Mouse (Mus musculus): Measurements from ENCODE around the gene Tbc1d22a. TPM values are rescaled to one million over a fixed set of nuclear protein-coding genes. Genes with fewer than 3 reads are reported as not detected.

The Tbc1d22a gene
- polyA plus RNA-seq, 1 experiment: 56.5 TPM

GRCm38 (mm10) chr15:86309213-86309829 is 95.1 kb downstream of the Tbc1d22a start:
- Histone ChIP-seq H3K27ac (ENCODE audit: control insufficient read depth, insufficient read depth, low read length) (peak overlapping the region; percentile 73), H3K4me1 (replicated peaks; ENCODE audit: control insufficient read depth, insufficient read depth, low read length) (peaks cover 36% of the 10 kb centered on the region), H3K36me3 (ENCODE audit: control insufficient read depth, insufficient read depth, low read length) (peaks cover 5% of the 10 kb centered on the region), H3K4me3 (ENCODE audit: control insufficient read depth, insufficient read depth, low read length) (no peak overlapping the region), H3K27me3 (ENCODE audit: control insufficient read depth, insufficient read depth, low read length) (no peaks in the 10 kb centered on the region)
- no peak for TF ChIP-seq POLR2A (IDR thresholded peaks at IDR 0.05; ENCODE audit: control insufficient read depth, extremely low read depth, insufficient read depth, low read length, poor library complexity)
- peak; percentile 17 for DNase-seq
- 75% methylated on average over 5 of the region's 5 CpGs for WGBS

DNA sequence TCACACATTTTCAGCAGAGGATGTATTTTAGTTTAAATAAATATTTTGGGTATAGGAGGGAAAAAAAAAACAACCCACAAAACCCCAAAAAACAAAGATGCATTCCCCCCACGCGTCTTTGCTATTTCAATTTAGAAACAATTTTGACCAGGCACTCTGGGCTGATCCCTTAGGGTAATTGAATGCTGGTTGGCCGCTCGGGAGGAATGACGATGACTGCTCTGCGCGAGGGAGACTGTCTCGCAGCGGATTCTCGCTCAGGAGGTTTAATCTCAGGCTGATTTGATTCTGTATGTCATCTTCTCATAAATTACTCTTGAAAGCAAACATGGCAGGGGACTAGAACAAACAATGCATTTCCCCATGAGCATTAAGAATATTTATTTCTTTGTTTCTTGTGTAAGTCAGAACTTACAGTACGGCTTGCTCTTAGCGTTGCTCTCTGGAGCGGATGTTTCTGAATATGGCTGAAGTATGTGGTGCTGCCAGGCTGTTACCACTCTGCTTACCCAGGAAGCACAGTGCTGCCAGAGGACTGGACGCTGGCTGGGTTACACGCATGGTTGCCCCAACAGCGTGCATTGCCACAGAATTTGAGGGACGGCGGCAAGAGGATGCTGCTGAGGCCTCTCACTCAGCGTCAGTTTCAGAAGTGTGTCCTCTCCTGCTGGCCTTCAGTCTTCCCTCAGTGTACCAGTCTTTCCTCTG is 106.7 kb downstream of the Tbc1d22a start:
- no peak for DNase-seq
- TF ChIP-seq CTCF (IDR thresholded peaks at IDR 0.05; ENCODE audit: borderline replicate concordance, control insufficient read depth, extremely low read depth, insufficient read depth, low read length, poor library complexity) (no peak), POLR2A (IDR thresholded peaks at IDR 0.05; ENCODE audit: control insufficient read depth, extremely low read depth, insufficient read depth, low read length, poor library complexity) (no peak)
- Histone ChIP-seq H3K4me3 (ENCODE audit: control insufficient read depth, insufficient read depth, low read length) (no peak overlapping the region), H3K27me3 (ENCODE audit: control insufficient read depth, insufficient read depth, low read length) (no peaks in the 10 kb centered on the region), H3K36me3 (ENCODE audit: control insufficient read depth, insufficient read depth, low read length) (no peaks in the 10 kb centered on the region), H3K27ac (ENCODE audit: control insufficient read depth, insufficient read depth, low read length) (no peak overlapping the region), H3K4me1 (replicated peaks; ENCODE audit: control insufficient read depth, insufficient read depth, low read length) (no peaks in the 10 kb centered on the region)
- 97% methylated on average over 19 of the region's 19 CpGs for WGBS

DNA sequence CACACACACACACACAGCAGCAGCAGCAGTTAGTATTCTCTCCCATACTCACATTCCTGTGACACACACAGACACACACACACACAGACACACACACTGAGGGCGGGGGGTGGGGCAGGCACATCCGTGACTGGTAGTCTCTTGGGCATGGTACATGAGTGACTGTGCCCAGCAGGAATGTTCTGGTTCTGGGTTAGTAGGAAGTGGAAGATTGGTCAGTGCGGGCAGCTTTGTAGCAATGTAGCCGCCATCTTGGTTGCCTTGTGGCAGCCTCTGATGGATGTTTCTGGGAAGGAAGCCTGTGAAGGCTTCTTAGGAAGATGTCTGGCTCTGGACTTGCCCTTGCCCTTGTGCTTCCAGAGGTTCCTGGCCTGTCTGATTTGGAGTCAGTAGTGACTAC is 112.1 kb downstream of the Tbc1d22a start:
- no peaks in the 10 kb centered on the region for H3K27me3 ChIP-seq (ENCODE audit: control insufficient read depth, insufficient read depth, low read length)
- H3K4me1 ChIP-seq (replicated peaks; ENCODE audit: control insufficient read depth, insufficient read depth, low read length): peaks cover 8% of the 10 kb centered on the region
- no peak for DNase-seq
- no peak overlapping the region for H3K27ac ChIP-seq (ENCODE audit: control insufficient read depth, insufficient read depth, low read length)
- WGBS: 97% methylated on average over 4 of the region's 4 CpGs
- TF ChIP-seq POLR2A (IDR thresholded peaks at IDR 0.05; ENCODE audit: control insufficient read depth, extremely low read depth, insufficient read depth, low read length, poor library complexity) (no peak), CTCF (IDR thresholded peaks at IDR 0.05; ENCODE audit: borderline replicate concordance, control insufficient read depth, extremely low read depth, insufficient read depth, low read length, poor library complexity) (no peak)
- no peaks in the 10 kb centered on the region for H3K36me3 ChIP-seq (ENCODE audit: control insufficient read depth, insufficient read depth, low read length)
- H3K4me3 ChIP-seq (ENCODE audit: control insufficient read depth, insufficient read depth, low read length): no peak overlapping the region

DNA sequence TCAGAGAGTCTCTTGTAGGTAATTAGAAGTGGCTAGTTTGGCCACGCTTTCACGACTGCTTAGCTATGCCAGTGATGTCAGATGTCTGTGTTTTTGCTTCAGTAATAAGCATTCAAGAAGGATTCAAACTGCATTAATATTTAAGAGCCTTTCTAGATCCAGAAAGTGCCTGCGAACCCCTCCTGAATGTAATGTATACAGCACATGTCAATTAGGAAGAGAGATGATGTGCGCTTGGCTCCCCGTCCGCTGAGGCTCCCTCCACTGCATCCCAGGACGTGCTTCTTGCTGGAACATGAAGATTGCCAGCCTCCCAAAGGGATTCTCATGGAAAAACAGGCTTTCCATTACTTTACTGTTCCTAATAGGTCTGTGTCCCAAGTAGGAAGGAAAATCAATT is 115.7 kb downstream of the Tbc1d22a start:
- no peaks in the 10 kb centered on the region for H3K36me3 ChIP-seq (ENCODE audit: control insufficient read depth, insufficient read depth, low read length)

GRCm38 (mm10) chr15:86330454-86330853 is 116.2 kb downstream of the Tbc1d22a start:
- Histone ChIP-seq H3K36me3 (ENCODE audit: control insufficient read depth, insufficient read depth, low read length) (no peaks in the 10 kb centered on the region), H3K27me3 (ENCODE audit: control insufficient read depth, insufficient read depth, low read length) (no peaks in the 10 kb centered on the region), H3K4me3 (ENCODE audit: control insufficient read depth, insufficient read depth, low read length) (no peak overlapping the region), H3K27ac (ENCODE audit: control insufficient read depth, insufficient read depth, low read length) (no peak overlapping the region), H3K4me1 (replicated peaks; ENCODE audit: control insufficient read depth, insufficient read depth, low read length) (peaks cover 46% of the 10 kb centered on the region)
- WGBS: 97% methylated on average over 7 of the region's 7 CpGs
- DNase-seq: no peak
- TF ChIP-seq CTCF (IDR thresholded peaks at IDR 0.05; ENCODE audit: borderline replicate concordance, control insufficient read depth, extremely low read depth, insufficient read depth, low read length, poor library complexity) (no peak), POLR2A (IDR thresholded peaks at IDR 0.05; ENCODE audit: control insufficient read depth, extremely low read depth, insufficient read depth, low read length, poor library complexity) (no peak)

More for the DNA sequence above, 115.7 kb downstream of the Tbc1d22a start:
- 97% methylated on average over 7 of the region's 7 CpGs for WGBS
- Histone ChIP-seq H3K4me3 (ENCODE audit: control insufficient read depth, insufficient read depth, low read length) (no peak overlapping the region), H3K27me3 (ENCODE audit: control insufficient read depth, insufficient read depth, low read length) (no peaks in the 10 kb centered on the region), H3K27ac (ENCODE audit: control insufficient read depth, insufficient read depth, low read length) (no peak overlapping the region), H3K4me1 (replicated peaks; ENCODE audit: control insufficient read depth, insufficient read depth, low read length) (peaks cover 42% of the 10 kb centered on the region)
- DNase-seq: no peak
- TF ChIP-seq CTCF (IDR thresholded peaks at IDR 0.05; ENCODE audit: borderline replicate concordance, control insufficient read depth, extremely low read depth, insufficient read depth, low read length, poor library complexity): no peak
- TF ChIP-seq POLR2A (IDR thresholded peaks at IDR 0.05; ENCODE audit: control insufficient read depth, extremely low read depth, insufficient read depth, low read length, poor library complexity): no peak

DNA sequence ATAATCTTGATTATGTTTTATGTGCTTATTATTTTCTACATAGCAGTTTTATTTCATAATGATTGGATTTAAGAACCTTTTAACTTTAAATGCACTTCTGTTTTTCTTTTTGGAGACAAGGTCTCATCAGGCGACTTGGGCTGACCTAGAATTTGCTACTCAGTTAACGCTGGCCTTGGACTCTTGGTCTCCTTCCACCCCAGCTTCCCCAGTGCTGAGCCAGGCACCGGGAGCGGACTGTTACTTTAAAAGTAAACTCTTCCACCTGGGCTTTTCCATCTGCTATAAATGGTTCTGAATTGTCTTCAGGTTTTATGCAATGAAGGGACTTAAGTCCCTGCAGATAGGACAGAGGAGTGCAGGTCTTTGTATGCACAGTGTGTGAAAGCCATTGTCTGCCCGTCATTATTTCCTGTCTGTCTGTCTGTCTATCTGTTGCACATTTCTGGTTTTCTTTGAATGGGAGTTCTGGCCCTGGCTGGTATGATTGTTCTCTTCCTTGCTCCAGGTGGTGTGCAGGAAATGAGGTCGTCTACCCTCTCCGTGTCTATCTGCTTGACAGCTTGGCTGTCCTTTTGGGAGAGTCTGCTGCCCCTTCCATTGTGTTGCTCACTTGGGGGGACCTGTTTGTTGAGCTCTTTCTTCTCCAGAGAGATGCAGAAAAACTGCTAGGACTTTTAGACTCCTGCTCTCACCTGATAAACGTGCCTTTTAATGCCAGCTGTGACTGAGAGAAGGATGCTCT is 117.4 kb downstream of the Tbc1d22a start:
- Histone ChIP-seq H3K4me3 (ENCODE audit: control insufficient read depth, insufficient read depth, low read length) (no peak overlapping the region), H3K27me3 (ENCODE audit: control insufficient read depth, insufficient read depth, low read length) (no peaks in the 10 kb centered on the region), H3K4me1 (replicated peaks; ENCODE audit: control insufficient read depth, insufficient read depth, low read length) (peaks cover 56% of the 10 kb centered on the region), H3K27ac (ENCODE audit: control insufficient read depth, insufficient read depth, low read length) (peak overlapping the region; percentile 100), H3K36me3 (ENCODE audit: control insufficient read depth, insufficient read depth, low read length) (no peaks in the 10 kb centered on the region)
- DNase-seq: peak; percentile 44
- 47% methylated on average over 8 of the region's 8 CpGs for WGBS
- TF ChIP-seq CTCF (IDR thresholded peaks at IDR 0.05; ENCODE audit: borderline replicate concordance, control insufficient read depth, extremely low read depth, insufficient read depth, low read length, poor library complexity) (no peak), POLR2A (IDR thresholded peaks at IDR 0.05; ENCODE audit: control insufficient read depth, extremely low read depth, insufficient read depth, low read length, poor library complexity) (no peak)

Data from thymus, adult 2 months (tissue).